Mouse (Mus musculus) ES-Bruce4 (cell line): ENCODE data around the gene Akap2.

Experiments
- CTCF ChIP-seq: IDR thresholded peaks from one replicate; pipeline ENCODE4 v1.8.1; 2011; ENCODE audit warnings: low read depth, low read length
- EP300 ChIP-seq: IDR thresholded peaks from 2 replicates; pipeline ENCODE4 v1.6.1; 2011; ENCODE audit warnings: low read depth, low read length; ENCODE audit not compliant: insufficient read depth
- POLR2A ChIP-seq: IDR thresholded peaks from one replicate; pipeline ENCODE4 v1.8.1; 2011; ENCODE audit warnings: low read length; ENCODE audit not compliant: insufficient read depth

DNA sequence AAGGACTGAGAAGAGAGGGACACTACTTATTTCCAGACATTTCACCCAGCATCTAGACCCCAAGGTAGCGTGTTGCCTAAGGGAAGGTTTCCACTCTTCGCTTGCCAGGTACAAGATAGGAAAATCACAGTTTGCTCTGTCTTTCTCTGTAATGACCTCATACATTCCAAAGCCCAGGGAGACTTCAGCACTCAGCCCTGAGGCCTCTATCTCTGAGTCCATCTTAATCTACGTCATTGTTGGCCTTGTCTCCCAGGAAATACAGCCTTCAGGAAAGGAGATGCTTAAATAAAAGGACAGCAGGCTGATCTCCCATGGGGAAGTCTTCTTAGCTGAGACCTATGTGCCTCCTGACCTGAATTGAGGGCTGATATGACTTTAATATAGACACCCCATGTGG is 85.0 kb downstream of the Akap2 start:
- TF ChIP-seq CTCF (no peak), EP300 (no peak), POLR2A (no peak)
